Mouse (Mus musculus) olfactory bulb, adult 2 months (tissue): Measurements from ENCODE around the gene Cpm. TPM values are rescaled to one million over a fixed set of nuclear protein-coding genes. Genes with fewer than 3 reads are reported as not detected.
"Not testable (repeated sequence)": the region's sequence is repeated elsewhere in the genome, so short reads cannot be mapped to it uniquely, and the experiment has no call there.

Source experiments
- H3K27ac ChIP-seq: fragments of 200-500 bp; 2 replicates; pipeline ENCODE4 v1.5.1; 2012; ENCODE audit warnings: low read depth, low read length; ENCODE audit not compliant: insufficient read depth
- H3K4me1 ChIP-seq: fragments of 200-500 bp; 2 replicates; pipeline ENCODE4 v1.6.1; 2012; ENCODE audit warnings: low read length; ENCODE audit not compliant: control insufficient read depth, insufficient read depth
- H3K4me3 ChIP-seq: fragments of 200-500 bp; 2 replicates; pipeline ENCODE4 v1.5.1; 2012; ENCODE audit warnings: mild to moderate bottlenecking, low read depth, low read length, moderate library complexity; ENCODE audit not compliant: insufficient read depth
- CTCF ChIP-seq: fragments of 200-500 bp; IDR thresholded peaks from 2 replicates; pipeline ENCODE4 v1.5.1; 2012; ENCODE audit warnings: low read depth, mild to moderate bottlenecking, low read length, moderate library complexity; ENCODE audit not compliant: insufficient read depth
- POLR2A ChIP-seq: fragments of 200-500 bp; IDR thresholded peaks from 2 replicates; pipeline ENCODE4 v1.6.1; 2012; ENCODE audit warnings: mild to moderate bottlenecking, low read depth, low read length, moderate library complexity; ENCODE audit not compliant: insufficient read depth
- WGBS: fragments of 180-500 bp; shearing (Covaris S2); methylation state at CpG from one replicate; pipeline ENCODE4 v1.1.7; 2018; 5-methylcytosine and 5-hydroxymethylcytosine counted together
- polyA plus RNA-seq: library from polyadenylated mRNA; stranded (reverse); fragments of >200 nt; gene quantifications from 2 replicates; pipeline ENCODE4 v1.2.4, GENCODE M21; 2012; ENCODE audit warnings: low replicate concordance; ENCODE audit not compliant: missing spikeins, insufficient read depth, insufficient read length

Cpm gene
- polyA plus RNA-seq, 1 experiment = not detected

DNA sequence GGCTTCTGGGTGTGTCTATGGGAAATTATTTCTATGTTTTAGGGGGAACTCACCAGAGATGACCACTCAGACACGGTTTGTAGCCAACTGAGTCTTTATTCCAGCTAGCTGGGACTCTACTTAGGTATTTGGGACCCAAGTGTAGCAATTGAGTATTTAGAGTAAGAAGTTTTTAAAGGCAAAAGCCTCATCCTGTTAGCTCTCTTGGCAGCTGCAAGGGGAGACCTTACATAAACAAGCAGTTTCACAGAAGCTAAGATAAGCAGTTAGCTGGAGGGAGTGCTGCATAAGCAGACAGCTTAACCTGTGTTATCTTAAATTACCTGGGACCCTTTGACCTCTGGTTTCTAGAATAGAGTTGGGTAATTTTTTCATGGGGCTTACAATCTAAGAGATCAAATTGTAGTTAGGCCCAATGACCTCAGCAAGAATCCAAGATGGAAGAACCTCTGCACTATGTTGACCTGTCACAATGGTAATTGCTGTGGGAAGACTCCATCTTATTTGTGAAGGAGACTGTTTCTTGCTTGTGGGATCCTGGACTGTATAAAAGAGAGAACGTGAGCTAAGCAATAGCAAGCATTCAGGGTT, 18.4 kb upstream of the Cpm start:
- WGBS = 99% methylated on average over 2 of the region's 2 CpGs
- TF ChIP-seq CTCF (no peak), POLR2A (no peak)
- H3K4me1 ChIP-seq = no peaks in the 10 kb centered on the region
- no peak overlapping the region for H3K4me3 ChIP-seq
- H3K27ac ChIP-seq = no peak overlapping the region

DNA sequence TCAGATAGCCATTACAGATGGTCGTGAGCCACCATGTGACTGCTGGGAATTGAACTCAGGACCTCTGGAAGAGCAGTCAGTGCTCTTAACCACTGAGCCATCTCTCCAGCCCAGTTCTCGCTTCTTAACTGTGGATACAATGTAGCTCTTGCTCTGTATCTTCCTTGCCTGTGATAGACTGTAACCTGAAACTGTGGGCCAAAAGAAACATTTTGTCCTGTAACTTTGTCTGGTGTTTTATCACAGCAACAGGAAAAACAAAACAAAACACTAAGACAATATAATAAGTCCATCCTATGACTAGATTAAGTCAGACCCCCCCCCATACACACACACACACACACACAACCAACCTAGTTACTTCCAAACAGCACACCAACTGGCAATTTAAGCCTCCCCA, 17.8 kb upstream of the Cpm start:
- Histone ChIP-seq H3K4me1 (no peaks in the 10 kb centered on the region), H3K27ac (no peak overlapping the region), H3K4me3 (no peak overlapping the region)
- 96% methylated on average over 2 of the region's 2 CpGs for WGBS
- TF ChIP-seq POLR2A (no peak), CTCF (no peak)

DNA sequence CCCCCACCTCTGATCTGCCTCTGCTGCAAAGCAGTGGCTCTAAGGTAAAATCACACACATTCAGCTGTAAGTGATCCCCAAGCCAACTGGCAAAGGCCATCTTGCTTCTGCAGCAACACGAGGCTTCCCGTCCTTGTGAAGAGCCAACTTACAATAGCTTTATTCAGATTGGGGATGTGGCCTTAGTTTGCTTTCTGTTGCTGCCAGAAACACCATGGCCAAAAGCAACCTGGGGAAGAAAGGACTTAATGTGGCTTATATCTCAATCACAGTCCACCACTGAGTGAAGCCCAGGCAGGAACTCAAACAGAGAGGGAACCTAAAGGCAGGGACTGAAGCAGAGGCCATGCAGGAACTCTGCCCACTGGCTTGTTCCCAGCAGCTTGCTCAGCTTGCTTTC, 17.3 kb upstream of the Cpm start:
- 61% methylated on average over 2 of the region's 2 CpGs for WGBS

DNA sequence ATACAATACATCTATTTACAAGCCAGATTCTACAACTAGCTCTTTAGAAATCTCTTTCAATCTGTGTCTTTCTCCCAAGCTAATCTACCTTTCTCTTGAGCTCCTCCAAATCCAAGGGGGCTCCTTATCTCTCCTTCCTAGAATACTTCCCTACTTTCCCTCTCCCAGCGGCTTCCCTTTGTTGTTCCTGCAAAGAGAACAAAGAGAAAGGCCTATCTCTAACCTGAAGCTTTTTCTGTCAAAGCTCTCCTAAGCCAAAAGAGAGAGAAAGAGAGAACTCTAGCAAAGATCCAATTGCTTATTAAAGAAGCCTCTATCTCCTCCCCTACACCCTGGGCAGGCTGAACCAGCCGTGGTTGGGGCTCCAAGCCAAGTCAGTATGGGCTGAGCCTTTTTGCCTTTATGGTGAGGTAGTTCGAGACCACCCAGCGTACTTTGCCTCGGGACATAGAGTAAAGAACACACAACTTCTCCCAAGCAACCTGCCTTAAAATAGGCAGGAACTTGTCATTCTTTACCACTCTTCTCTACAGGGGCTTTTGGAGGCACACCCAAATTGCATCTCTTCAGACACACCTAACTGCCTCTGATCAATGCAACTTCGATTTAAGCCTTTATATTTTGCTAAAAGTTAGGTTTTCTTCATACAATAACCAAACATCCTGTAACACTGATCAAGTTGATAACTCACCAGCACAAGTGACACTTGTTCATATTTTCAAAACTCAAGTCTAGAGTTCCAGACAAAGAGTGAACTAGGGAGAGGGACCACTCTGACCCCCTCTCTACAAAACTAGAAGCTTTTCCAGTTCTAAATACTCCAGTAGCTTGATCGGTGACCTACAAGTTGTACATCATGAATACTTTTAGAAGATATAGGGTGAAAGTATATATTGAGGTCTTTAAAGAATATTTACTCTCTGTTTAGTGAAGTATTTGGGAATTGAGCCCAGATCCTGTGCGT, 16.4 kb upstream of the Cpm start:
- Histone ChIP-seq H3K4me3 (no peak overlapping the region), H3K4me1 (no peaks in the 10 kb centered on the region), H3K27ac (no peak overlapping the region)
- 83% methylated on average over 8 of the region's 8 CpGs for WGBS
- no peak for TF ChIP-seq CTCF
- TF ChIP-seq POLR2A = no peak

More for the DNA sequence above, 17.3 kb upstream of the Cpm start:
- TF ChIP-seq CTCF (no peak), POLR2A (no peak)
- Histone ChIP-seq H3K4me1 (no peaks in the 10 kb centered on the region), H3K4me3 (no peak overlapping the region), H3K27ac (no peak overlapping the region)

DNA sequence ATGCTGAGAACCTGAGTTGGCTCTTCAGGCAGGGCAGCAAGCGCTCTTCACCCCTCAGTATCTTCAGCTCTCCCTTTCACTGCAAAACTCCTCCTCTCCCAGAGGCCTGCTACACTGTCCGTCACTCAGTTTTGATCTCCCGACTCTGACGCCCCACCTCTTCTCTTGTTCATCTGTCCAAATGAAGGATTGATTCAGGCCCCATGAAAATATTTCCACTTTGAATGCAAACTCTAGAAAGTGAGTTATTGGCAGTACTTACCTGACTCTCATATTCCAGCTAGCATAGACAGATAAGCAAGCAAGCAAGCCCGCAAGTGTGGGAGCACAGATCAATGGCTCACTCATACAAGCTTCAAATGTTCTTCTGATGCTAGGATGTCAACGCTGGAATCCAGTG, 15.3 kb upstream of the Cpm start:
- TF ChIP-seq POLR2A (no peak), CTCF (no peak)
- WGBS = 89% methylated on average over 6 of the region's 6 CpGs
- H3K4me3 ChIP-seq = no peak overlapping the region
- H3K27ac ChIP-seq = no peak overlapping the region
- no peaks in the 10 kb centered on the region for H3K4me1 ChIP-seq

DNA sequence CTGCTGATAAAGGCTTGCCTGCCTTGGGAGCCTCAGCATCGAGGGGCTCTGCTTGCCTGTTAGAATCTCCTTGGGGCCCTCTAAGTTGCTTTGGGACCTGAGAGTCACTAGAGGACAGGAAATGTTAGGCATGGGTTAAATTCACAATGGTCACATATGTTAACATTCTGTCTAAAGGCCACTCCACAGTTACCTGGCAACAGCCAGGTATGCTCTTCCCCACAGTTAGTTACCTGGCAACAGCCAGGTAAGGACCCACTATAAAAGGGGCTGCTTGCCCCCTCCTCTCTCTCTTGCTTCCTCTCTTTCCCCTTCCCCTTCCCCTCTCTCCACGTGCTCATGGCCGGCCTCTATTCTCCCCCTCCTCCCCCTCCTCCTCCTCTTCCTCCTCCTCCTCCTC, 14.9 kb upstream of the Cpm start:
- no peak overlapping the region for H3K4me3 ChIP-seq
- TF ChIP-seq CTCF (no peak), POLR2A (no peak)
- H3K4me1 ChIP-seq = no peaks in the 10 kb centered on the region
- 81% methylated on average over 3 of the region's 3 CpGs for WGBS
- H3K27ac ChIP-seq = no peak overlapping the region

DNA sequence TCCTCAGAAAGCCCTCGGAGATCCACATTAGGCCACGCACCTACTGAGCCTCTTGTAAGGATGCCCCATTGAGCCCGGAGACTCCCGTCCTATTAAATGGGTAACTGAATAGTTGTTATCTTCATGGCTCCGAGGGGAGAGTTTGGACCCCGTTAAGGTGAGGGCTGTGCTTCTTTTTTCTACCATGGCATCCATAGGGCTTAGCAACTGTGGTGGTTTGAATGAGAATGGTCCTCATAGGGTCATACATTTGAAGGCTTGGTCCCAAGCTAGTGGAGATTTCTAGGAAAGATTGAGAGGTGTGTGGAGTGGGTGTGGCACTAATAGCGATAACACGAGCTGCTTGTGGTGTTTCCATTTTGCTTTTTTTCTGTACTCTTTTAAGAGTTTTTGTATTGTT, 14.1 kb upstream of the Cpm start:
- no peak for TF ChIP-seq POLR2A
- no peak for TF ChIP-seq CTCF
- 95% methylated on average over 8 of the region's 8 CpGs for WGBS
- no peaks in the 10 kb centered on the region for H3K4me1 ChIP-seq

DNA sequence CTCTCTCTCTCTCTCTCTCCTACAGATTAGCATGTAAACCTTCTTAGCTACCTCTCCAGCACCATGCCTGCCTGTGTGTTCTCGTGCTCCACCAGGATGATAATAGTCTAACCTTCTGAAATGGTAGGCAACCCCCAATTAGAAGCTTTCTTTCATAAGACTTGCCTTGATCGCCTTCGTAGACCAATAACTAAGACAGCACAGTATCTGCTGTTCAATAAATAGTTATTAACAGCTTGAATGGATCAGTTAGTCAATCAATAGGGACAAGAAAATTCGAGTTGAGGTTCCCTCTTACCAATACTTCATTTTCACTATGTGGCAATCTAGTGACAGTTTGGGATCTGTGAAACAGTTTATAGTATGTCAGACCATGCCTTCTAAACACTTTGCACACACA, 13.6 kb upstream of the Cpm start:
- 73% methylated on average over 4 of the region's 4 CpGs for WGBS
- Histone ChIP-seq H3K27ac (no peak overlapping the region), H3K4me3 (no peak overlapping the region), H3K4me1 (no peaks in the 10 kb centered on the region)
- TF ChIP-seq CTCF (no peak), POLR2A (no peak)

More for the DNA sequence above, 14.1 kb upstream of the Cpm start:
- Histone ChIP-seq H3K4me3 (no peak overlapping the region), H3K27ac (no peak overlapping the region)

DNA sequence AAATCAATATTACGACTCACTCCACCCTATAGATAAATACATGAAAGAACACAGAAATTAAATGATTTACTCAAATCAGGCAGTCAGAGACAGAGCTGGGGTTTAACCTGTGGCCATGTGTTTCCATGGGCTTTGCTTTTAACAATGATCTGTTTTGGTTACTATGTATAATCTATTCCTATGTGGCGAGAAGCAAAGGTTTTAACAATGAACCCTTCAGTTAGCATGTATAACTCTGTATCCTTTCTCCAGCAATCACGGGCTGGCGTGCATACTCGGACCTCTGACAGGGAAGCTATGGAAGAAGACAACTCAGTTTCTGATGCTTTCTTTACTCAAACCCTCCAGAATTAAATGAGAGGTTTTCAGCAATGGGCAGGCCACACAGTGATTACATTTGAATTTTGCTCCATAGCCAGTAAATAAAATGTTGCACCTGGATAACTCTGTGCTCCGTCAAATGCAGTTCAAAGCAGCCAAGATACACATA, 13.1 kb upstream of the Cpm start:
- Histone ChIP-seq H3K4me3 (no peak overlapping the region), H3K4me1 (no peaks in the 10 kb centered on the region), H3K27ac (no peak overlapping the region)
- WGBS = 91% methylated on average over 6 of the region's 6 CpGs
- TF ChIP-seq POLR2A (no peak), CTCF (no peak)

DNA sequence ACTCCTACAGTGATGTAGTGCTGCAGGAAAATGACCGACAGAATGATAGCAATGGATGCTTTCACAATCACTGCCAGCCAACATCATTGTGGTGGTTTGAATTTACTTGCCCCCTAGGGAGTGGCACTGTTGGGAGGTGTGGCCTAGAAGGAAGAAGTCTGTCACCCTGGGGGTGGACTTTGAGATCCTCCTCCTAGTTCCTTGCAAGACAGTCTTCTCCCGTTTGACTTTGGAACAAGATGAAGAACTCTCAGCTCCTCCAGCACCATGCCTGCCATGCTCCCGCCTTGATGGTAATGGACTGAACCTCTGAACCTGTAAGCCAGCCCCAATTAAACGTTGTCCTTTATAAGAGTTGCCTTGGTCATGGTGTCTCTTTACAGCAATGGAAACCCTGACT, 12.5 kb upstream of the Cpm start:
- WGBS = 83% methylated on average over 4 of the region's 4 CpGs
- H3K4me1 ChIP-seq = not testable (repeated sequence)

More for the DNA sequence above, 12.5 kb upstream of the Cpm start:
- not testable (repeated sequence) for H3K27ac ChIP-seq, H3K4me3 ChIP-seq
